Mouse (Mus musculus): ENCODE measurements around the gene Slc25a3.

The Slc25a3 gene

DNA sequence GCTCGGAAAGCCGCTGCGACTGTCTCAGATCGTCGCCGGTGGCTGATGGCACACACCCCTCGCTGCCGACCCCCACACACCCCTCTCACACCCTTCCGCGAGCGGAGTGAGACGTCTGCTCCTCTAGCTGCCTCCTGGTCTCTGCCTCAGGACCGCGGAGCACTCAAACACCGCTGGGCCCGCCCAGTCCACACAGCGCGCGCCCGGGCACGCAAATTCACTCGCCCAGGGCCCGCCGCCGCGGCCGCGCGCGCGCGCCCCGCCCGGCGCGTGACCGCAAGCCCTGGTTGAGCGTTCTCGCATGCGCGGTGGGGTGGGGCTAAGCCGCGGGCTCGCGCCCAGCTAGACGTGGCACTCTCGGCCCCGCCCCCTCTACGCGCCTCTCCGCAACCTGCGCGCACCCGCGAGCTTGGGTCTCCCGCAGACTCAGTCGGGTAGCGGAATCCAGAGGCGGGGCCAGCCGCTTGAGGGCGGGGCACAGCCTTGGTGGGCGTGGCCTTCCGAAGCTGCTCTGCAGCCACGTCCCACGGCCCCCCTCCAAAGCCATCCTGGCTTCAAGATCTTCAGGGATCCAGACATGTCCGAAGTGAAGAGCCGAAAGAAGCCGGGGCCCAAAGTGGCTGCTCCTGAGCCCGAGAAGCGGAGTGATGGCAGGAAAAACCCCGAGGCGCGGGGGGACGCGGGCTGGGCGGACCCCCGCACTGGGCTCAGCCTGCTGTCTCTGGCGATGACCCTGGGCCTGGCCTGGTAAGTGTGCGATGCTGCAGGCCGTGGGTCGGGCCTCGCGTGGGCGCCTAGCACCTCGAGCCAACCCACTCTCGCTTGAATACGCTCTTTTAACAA lies 41.1 kb downstream of the Slc25a3 start, which contains the start of the genes Apaf1 and Ikbip:
Apaf1 (minus strand) TSS at position 221 of the 843 bp plus-strand sequence.
Ikbip (plus strand) TSS at position 391 of the 843 bp plus-strand sequence.
- peak; percentile 99 for DNase-seq

DNA sequence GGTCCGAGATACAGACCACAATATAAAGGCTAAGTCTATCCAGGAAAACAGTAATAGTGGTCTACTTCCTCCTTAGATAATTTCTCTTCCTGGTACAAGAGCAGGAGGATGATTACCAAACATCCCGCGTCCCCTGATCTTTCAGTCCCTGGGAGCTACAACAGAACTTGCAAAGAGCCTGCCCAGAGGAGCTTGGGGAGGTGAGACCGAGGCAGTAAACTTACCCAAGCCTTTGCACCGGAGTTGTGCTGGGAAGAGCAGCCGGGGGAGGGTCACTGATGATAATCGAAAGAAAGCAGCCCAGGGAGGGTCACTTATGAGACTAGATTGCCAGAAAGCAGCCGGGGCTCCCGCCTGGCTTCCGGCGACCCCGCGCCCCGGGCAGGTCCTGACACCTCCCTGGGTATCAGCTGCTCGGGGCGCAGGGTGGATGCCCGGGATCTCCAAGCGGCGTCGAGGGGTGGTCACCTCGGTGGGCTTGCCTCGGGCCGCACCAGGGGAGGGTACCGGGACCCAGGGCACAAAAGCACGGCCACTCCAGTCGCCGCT lies 41.8 kb downstream of the Slc25a3 start:
- DNase-seq, result no peak

DNA sequence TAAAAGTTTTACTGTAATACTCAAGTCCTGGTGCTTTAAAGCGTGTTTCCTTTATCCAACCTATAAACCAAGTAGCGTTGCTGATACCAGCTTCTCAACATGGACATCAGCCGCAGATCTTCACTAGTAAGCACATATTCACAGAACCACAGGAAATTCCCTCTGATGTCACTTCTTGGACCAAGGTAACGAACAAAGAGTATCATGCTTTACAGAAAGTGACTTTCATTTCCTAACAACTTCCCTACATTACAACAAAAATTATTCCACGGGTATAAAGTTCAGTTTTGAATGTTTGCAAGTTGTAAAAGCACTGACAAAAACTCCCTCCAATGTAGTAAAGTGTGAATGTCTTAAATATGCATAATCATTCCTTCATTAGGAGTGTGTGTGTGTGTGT lies 43.3 kb downstream of the Slc25a3 start:
- DNase-seq, result no peak

DNA sequence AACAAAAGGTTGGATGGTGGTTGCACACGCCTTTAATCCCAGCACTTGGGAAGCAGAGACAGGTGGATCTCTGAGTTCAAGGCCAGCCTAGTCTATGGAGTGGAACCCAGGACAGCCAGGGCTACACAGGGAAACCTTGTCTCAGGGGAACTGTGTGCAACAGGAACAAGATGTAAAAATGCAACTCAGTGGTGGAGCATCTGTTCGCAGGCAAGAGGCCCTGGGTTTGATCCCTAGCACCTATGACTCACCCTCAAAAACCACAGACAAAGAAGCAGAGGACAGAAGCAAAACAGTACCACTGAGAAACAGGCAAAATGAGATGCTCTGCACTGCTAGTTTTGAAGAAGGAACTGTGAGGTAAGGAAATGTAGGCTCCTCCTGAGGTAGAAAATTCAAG lies 47.2 kb downstream of the Slc25a3 start:
- DNase-seq, result no peak

DNA sequence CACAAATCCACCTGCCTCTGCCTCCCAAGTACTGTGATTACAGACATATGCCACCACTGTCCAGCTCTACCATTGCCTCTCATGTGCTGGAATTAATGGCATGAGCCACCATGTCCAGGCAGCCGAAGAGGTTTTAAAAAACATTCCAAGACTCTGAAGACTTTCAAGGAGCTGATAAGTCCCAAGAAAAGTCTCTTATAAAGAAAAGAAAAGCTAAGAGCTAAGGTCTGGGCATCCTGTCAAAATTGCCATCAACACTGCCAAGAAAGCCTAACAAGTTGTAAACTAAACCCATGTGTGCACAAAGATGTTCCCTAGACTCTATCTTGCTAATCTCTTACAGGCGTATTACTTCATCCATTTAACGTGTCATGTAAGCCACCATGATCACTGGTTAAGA lies 50.5 kb downstream of the Slc25a3 start:
- no peak for DNase-seq

DNA sequence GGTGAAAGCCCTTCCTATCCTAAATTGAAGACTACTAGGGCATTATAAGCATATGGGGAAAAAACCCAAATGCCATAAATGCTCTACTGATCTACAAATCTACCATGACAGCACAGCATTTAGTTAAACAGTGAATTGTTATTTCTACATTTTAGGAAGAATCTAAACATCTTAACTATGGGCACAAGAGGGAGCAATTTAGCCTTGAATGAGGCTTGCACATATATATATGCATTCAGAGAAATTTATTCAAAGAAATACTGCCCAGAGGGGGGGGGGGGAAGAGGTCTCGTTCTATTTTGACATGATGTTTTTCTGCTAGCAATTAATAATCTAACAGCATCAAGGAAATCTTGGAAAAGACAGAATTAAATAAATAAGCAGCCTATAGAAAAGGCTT lies 52.1 kb downstream of the Slc25a3 start:
- DNase-seq, result no peak

Data from thymus, adult 18-20 months (tissue).